Mouse (Mus musculus) central nervous system, embryonic 11.5 days (tissue): Measurements from ENCODE around the gene Uggt2. TPM values are rescaled to one million over a fixed set of nuclear protein-coding genes. Genes with fewer than 3 reads are reported as not detected.

Source experiments
- polyA plus RNA-seq: library from polyadenylated mRNA; depleted of rRNA; stranded (reverse); fragments of >200 nt; gene quantifications from 2 replicates; pipeline ENCODE4 v1.2.3, GENCODE M21; 2012; rRNA removed

Uggt2 gene
- 35.9 and 36.4 TPM in 2 replicates for polyA plus RNA-seq

GRCm38 (mm10) chr14:119098851-119099569 is at the start of gene Uggt2:
TSS of gene Uggt2 (minus strand) at chr14:119099430.

DNA sequence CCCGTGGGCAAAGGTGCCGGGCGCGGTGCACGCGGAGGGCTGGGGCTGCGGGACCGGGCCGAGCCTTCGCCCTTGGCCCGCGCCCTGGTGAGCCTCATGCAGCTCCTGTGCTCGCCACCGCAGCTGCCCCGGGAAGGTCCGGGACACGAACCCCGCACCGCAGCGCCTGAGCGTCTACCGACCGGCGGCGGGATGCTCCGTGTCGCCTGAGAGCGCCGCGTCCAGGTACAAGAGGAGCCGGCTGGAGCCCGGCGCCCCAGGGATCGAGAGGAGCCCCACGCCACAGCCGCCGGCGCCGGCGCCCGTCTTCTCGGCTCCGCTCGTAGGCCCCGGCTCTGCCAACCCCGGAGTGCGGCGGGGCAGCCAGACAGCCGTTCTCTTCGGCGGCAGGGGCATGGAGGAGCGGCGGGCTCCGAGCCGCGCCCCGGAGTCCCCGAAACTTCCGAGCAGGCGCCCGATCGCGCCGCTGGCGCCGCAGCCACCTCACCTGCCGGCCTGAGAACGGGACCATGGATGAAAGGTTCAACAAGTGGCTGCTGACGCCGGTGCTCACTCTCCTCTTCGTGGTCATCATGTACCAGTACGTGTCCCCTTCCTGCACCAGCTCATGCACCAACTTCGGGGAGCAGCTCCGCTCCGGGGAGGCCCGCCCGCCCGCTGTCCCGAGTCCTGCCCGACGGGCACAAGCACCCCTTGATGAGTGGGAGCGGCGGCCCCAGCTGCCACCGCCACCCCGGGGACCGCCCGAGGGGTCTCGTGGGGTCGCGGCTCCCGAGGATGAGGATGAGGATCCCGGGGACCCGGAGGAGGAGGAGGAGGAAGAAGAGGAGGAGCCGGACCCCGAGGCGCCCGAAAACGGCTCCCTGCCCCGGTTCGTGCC is 38.9 kb upstream of the Uggt2 start, which contains the start of gene Hs6st3:
Hs6st3 (plus strand) TSS at position 436 of the 880 bp plus-strand sequence.

DNA sequence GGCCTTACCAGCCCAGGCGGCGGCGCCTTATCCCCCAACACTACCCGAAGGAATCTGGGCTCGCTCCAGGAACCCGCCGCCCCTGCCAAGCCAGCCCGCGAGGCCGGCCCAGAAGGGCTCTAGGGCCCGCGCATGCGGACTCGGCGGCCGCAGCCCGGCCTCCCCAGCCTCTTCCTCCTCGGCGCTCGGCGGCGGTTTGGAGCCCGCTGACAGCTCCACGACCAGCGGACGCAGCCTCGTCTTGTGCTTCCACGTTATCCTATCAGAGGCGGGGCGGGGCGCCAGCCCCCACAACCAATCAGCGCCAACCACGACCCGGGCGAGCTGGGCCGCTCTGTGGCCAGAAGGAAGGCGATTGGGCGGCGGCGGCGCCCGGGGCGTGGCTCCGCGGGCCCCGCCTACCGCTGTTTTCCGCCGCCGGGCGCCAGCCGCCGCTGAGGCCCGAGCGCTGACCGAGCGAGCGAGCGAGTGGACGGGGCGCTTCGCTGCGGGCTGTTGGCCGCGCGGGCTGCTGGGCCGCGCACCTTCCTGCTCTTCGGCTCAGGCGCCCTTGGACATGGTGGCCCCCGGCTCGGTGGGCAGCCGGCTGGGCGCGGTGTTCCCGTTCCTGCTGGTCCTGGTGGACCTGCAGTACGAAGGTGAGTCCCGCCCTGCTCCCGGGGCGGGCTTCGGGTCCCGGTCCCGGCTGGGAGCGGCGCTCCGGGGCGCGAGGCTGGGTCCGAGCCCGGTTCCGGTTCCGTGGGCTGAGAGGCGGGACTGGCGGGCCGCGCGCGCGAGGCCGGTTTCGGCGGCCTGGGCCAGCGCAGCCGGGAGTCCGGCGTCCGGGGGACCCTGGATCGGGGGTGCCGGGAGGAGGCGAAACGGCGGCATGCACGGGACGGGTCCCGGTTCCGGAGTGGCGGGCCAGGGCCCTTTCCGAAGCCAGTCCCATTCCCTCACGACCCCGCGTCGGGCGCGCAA is 161.4 kb downstream of the Uggt2 start, which contains the start of gene Dnajc3:
Dnajc3 (plus strand) TSS at position 444 of the 960 bp plus-strand sequence.

Other genes with a start within 250 kb of the Uggt2 start
- gene Dzip1, start 174.0 kb downstream of the Uggt2 start, polyA plus RNA-seq, result 66.8 and 74.4 TPM in 2 replicates
- 17.2 and 17.6 TPM in 2 replicates for gene Dnajc3, start 161.5 kb downstream of the Uggt2 start, polyA plus RNA-seq
- gene Hs6st3, start 38.9 kb upstream of the Uggt2 start, polyA plus RNA-seq, result 0.55 and 0.83 TPM in 2 replicates